Mouse (Mus musculus): ENCODE measurements around the gene H2-Q6.
"Not testable (repeated sequence)": the region's sequence is repeated elsewhere in the genome, so short reads cannot be mapped to it uniquely, and the experiment has no call there.

GRCm38 (mm10) chr17:35437386-35437936, 12.8 kb downstream of the H2-Q6 start:
- not testable (repeated sequence) for TF ChIP-seq POLR2A, EP300 (IDR thresholded peaks at IDR 0.05; ENCODE audit: insufficient read depth, low read depth, low read length)
